In the genomic region with DNA sequence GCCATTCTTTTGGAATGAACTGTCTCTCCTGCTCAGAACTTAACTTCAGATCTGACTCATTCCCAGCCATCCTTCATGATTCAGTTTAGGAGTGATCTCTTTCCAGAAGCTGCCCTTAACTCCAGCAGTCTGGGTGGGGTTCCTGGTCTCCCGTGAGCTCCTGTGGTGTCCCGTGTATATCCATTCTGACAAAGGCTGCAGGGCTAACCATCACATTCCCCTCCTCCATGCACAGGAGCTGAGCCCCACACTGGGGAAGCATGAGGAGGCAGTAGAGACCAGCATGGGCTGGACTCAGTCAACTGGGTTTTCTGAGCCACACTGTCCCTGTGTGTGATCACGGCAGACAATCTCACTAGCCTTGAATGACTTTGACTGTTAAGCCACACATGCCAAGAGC, we compare ENCODE assay signal across 31 mouse cellular contexts. TPM values are rescaled to one million over a fixed set of nuclear protein-coding genes. Genes with fewer than 3 reads are reported as not detected.
"Had no signal": no experiment of that assay in that cellular context is flagged by ENCODE, and none has a peak within 500 bp of the region (broad histone marks: within the 10 kb centered on the region; RNA-seq: fewer than 3 reads in every experiment).

No protein-coding gene starts in this region.

- H3K9ac ChIP-seq: heart, embryonic 13.5 days; heart, embryonic 15.5 days; kidney, embryonic 15.5 days; limb, embryonic 13.5 days; limb, embryonic 15.5 days; liver, embryonic 12.5 days; liver, embryonic 14.5 days had no signal

- H3K4me3 ChIP-seq: heart, adult 2 months; heart, embryonic 13.5 days; heart, embryonic 15.5 days; kidney, embryonic 15.5 days; limb, embryonic 13.5 days; limb, embryonic 15.5 days; liver, embryonic 12.5 days had no signal

- H3K27me3 ChIP-seq: kidney, embryonic 15.5 days; liver, embryonic 12.5 days had no signal

- H3K27ac ChIP-seq: heart, adult 2 months; heart, embryonic 13.5 days; heart, embryonic 15.5 days; kidney, embryonic 15.5 days; kidney, postnatal 0 days; limb, embryonic 13.5 days; limb, embryonic 15.5 days; liver, embryonic 12.5 days; liver, embryonic 14.5 days had no signal

- H3K4me2 ChIP-seq: heart, embryonic 11.5 days; heart, embryonic 13.5 days; heart, embryonic 15.5 days; kidney, embryonic 15.5 days; limb, embryonic 13.5 days; limb, embryonic 15.5 days; liver, embryonic 12.5 days had no signal

- DNase-seq: gastrocnemius, postnatal 14 days; gastrocnemius, postnatal 36 days; heart, adult 11 months; heart, adult 2 months; heart, postnatal 14 days; heart, postnatal 36 days; kidney, adult 11 months; kidney, adult 2 months; kidney, adult 9 months; kidney, postnatal 14 days; kidney, postnatal 36 days; layer of hippocampus, adult 9-11 months; layer of hippocampus, postnatal 36 days; left cerebral cortex, postnatal 4 days had no signal

- ATAC-seq: intestine, embryonic 16.5 days; liver, embryonic 12.5 days had no signal

- H3K4me1 ChIP-seq: heart, embryonic 13.5 days; liver, embryonic 12.5 days had no signal

- H3K36me3 ChIP-seq: heart, embryonic 13.5 days; heart, embryonic 15.5 days; kidney, embryonic 15.5 days; limb, embryonic 13.5 days; limb, embryonic 15.5 days; liver, embryonic 12.5 days had no signal

- H3K9me3 ChIP-seq: heart, embryonic 13.5 days; heart, embryonic 15.5 days; kidney, embryonic 15.5 days; limb, embryonic 13.5 days; limb, embryonic 15.5 days; liver, embryonic 12.5 days had no signal

RNA-seq across cellular contexts. Expression of a gene that starts 51.5 kb away (rescaled TPM):
- total RNA-seq: gastrocnemius, adult 18-20 months; gastrocnemius, adult 8-10 months; gastrocnemius, postnatal 14 days; gastrocnemius, postnatal 36 days; heart, adult 2 months; heart, postnatal 36 days; hematopoietic stem cell, adult 5-6 weeks; liver, adult 2 months had no signal
- polyA plus RNA-seq: heart, adult 2 months; heart, embryonic 15.5 days; heart, postnatal 0 days; hindbrain, embryonic 11.5 days; kidney, embryonic 15.5 days; kidney, postnatal 0 days; limb, embryonic 11.5 days; liver, adult 2 months; liver, embryonic 12.5 days; liver, embryonic 14.5 days had no signal
